In the genomic region with DNA sequence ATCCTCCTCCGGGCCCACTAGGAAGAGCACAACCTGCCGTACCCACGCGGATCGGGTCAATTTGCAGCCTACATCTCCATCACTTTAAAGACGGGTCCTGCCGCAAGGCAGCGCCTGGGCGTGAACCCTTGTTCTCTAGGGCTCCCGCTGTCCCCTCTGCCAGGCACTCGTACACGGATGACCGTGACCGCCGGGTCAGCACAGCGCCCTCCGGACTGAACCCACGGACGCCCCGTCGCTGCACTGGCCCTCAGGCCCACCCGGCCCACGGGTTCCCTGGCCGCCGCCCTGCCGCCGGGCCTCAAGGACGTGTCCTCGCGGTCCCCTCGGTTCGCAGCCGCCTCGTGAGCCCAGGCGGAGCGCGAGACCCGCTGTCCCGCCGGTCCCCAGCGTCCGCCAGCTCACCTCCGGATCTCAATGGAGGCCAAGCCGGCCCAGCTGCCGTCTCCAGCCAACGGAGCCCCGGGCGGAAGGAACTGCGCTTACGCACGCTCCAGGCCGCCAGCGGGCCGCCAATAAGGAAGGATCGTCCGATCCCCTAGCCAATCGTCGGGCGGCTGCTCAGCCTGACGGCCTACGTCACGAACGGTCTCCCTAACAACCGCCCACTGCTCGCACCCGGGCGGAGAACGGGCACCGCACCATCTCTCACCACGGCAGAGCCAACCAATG, we compare ENCODE assay signal across 7 mouse cellular contexts. TPM values are rescaled to one million over a fixed set of nuclear protein-coding genes. Genes with fewer than 3 reads are reported as not detected.
DNase-seq lines count a peak whose midpoint lies in the region; ATAC-seq and TF ChIP-seq lines count a peak whose summit lies in the region.

A gene (minus strand): TSS at position 531 of the 672 bp plus-strand sequence.

- peak within 1 kb of the TSS; percentile 81 for H3K9ac ChIP-seq in intestine, postnatal 0 days (ENCODE audit: low read depth, low read length)
- peak within 1 kb of the TSS; percentile 90 for H3K9ac ChIP-seq in midbrain, embryonic 12.5 days (replicated peaks)

- intact Hi-C loops in left cerebral cortex, postnatal 4 days (cut with DNase I): no loop called here

- H3K36me3 ChIP-seq in embryonic facial prominence, embryonic 10.5 days (replicated peaks): peaks cover 25% of the 10 kb centered on the region
- peaks cover 7% of the 10 kb centered on the region for H3K36me3 ChIP-seq in intestine, postnatal 0 days (ENCODE audit: control insufficient read depth, insufficient read depth)
- peaks cover 5% of the 10 kb centered on the region for H3K36me3 ChIP-seq in midbrain, embryonic 12.5 days
- H3K36me3 ChIP-seq in small intestine, adult 2 months (ENCODE audit: control insufficient read depth, insufficient read depth, low read length): peaks cover 9% of the 10 kb centered on the region

- H3K27me3 ChIP-seq in embryonic facial prominence, embryonic 10.5 days (replicated peaks; ENCODE audit: low read depth, poor library complexity, severe bottlenecking): no peaks in the 10 kb centered on the region
- H3K27me3 ChIP-seq in intestine, postnatal 0 days (replicated peaks; ENCODE audit: control insufficient read depth, insufficient read depth, low read length): no peaks in the 10 kb centered on the region
- no peaks in the 10 kb centered on the region for H3K27me3 ChIP-seq in midbrain, embryonic 12.5 days
- no peaks in the 10 kb centered on the region for H3K27me3 ChIP-seq in small intestine, adult 2 months (ENCODE audit: control insufficient read depth, insufficient read depth, low read length)

- peak; percentile 92 for TF ChIP-seq POLR2A in small intestine, adult 2 months (IDR thresholded peaks at IDR 0.05; ENCODE audit: low read depth, low read length)

- H3K4me1 ChIP-seq in embryonic facial prominence, embryonic 10.5 days: peaks cover 33% of the 10 kb centered on the region
- no peaks in the 10 kb centered on the region for H3K4me1 ChIP-seq in intestine, postnatal 0 days (replicated peaks; ENCODE audit: control insufficient read depth, insufficient read depth, low read length)
- H3K4me1 ChIP-seq in midbrain, embryonic 12.5 days: peaks cover 38% of the 10 kb centered on the region
- peaks cover 5% of the 10 kb centered on the region; the same call in 1 of the 2 replicates for H3K4me1 ChIP-seq in small intestine, adult 2 months (ENCODE audit: control insufficient read depth, insufficient read depth, insufficient read length, low read length)

- DNase-seq in adrenal gland, postnatal 10 days: peak; percentile 98
- peak; percentile 99 for DNase-seq in embryonic facial prominence, embryonic 10.5 days (ENCODE audit: low spot score)
- no peak for DNase-seq in gonadal fat pad, adult 2 months (ENCODE audit: low read depth)
- DNase-seq in left cerebral cortex, postnatal 4 days: peak; percentile 98

- under 1% methylated on average over 70 of the region's 70 CpGs for WGBS in embryonic facial prominence, embryonic 10.5 days
- WGBS in intestine, postnatal 0 days: under 1% methylated on average over 70 of the region's 70 CpGs
- WGBS in midbrain, embryonic 12.5 days: under 1% methylated on average over 70 of the region's 70 CpGs
- WGBS in small intestine, adult 2 months: under 1% methylated on average over 69 of the region's 70 CpGs

- H3K27ac ChIP-seq in embryonic facial prominence, embryonic 10.5 days (replicated peaks): peak within 1 kb of the TSS; percentile 99
- peak within 1 kb of the TSS; percentile 87 for H3K27ac ChIP-seq in intestine, postnatal 0 days (ENCODE audit: low read depth, low read length)
- peak within 1 kb of the TSS; percentile 98 for H3K27ac ChIP-seq in midbrain, embryonic 12.5 days (replicated peaks)
- H3K27ac ChIP-seq in small intestine, adult 2 months (ENCODE audit: insufficient read depth, low read depth, low read length): peak within 1 kb of the TSS; percentile 86

- H3K4me3 ChIP-seq in embryonic facial prominence, embryonic 10.5 days: peak within 1 kb of the TSS; percentile 96
- H3K4me3 ChIP-seq in intestine, postnatal 0 days (ENCODE audit: low read depth, low read length): peak within 1 kb of the TSS; percentile 92
- peak within 1 kb of the TSS; percentile 74 for H3K4me3 ChIP-seq in midbrain, embryonic 12.5 days
- peak within 1 kb of the TSS; percentile 88 for H3K4me3 ChIP-seq in small intestine, adult 2 months (ENCODE audit: low read depth, low read length)

- peak; percentile 99 for ATAC-seq in intestine, postnatal 0 days
- ATAC-seq in midbrain, embryonic 12.5 days (ENCODE audit: low FRiP score, low read depth): peak; percentile 100

- TF ChIP-seq CTCF in intestine, postnatal 0 days (IDR thresholded peaks at IDR 0.05; ENCODE audit: low read depth): peak; percentile 27; the same call in 1 of the 2 replicates
- no peak for TF ChIP-seq CTCF in small intestine, adult 2 months (IDR thresholded peaks at IDR 0.05; ENCODE audit: extremely low read depth, insufficient read length, insufficient replicate concordance, low read depth, low read length)

- peak within 1 kb of the TSS; percentile 87 for H3K4me2 ChIP-seq in intestine, postnatal 0 days (replicated peaks; ENCODE audit: low read depth)
- H3K4me2 ChIP-seq in midbrain, embryonic 12.5 days (replicated peaks): peak within 1 kb of the TSS; percentile 82

- H3K9me3 ChIP-seq in embryonic facial prominence, embryonic 10.5 days: no peaks in the 10 kb centered on the region
- H3K9me3 ChIP-seq in intestine, postnatal 0 days (ENCODE audit: control insufficient read depth): no peaks in the 10 kb centered on the region
- H3K9me3 ChIP-seq in midbrain, embryonic 12.5 days: no peaks in the 10 kb centered on the region

RNA-seq across cellular contexts. Expression of the gene that starts here (rescaled TPM):
- total RNA-seq in adrenal gland, postnatal 10 days (2021): 10 to 100 TPM; 39.4 to 58.5 TPM
- 131 and 141 TPM in 2 replicates for polyA plus RNA-seq in embryonic facial prominence, embryonic 10.5 days (2016; fragmentation: Nextera tagmentation; extraction: Ambion mirVana)
- polyA plus RNA-seq in gonadal fat pad, adult 2 months (2012; rRNA removed): 21.5 and 33.5 TPM in 2 replicates
- polyA plus RNA-seq in intestine, postnatal 0 days (2015; fragmentation: Nextera tagmentation; extraction: Ambion mirVana): 23.2 and 24.4 TPM in 2 replicates
- 100 to 1,000 TPM; 399 to 412 TPM for total RNA-seq in left cerebral cortex, postnatal 4 days (2021)
- polyA plus RNA-seq in midbrain, embryonic 12.5 days (2016; fragmentation: Nextera tagmentation; extraction: Ambion mirVana): 229 TPM in 2 replicates
- 12.0 and 21.6 TPM in 2 replicates for polyA plus RNA-seq in small intestine, adult 2 months (2012; rRNA removed)

Comparison
In these comparisons a context has a peak if more than half of its experiments do, and no peak if none do; other contexts are left out.
1. RNA of the gene that starts here (total RNA-seq): 399 to 412 TPM in left cerebral cortex, postnatal 4 days; 39.4 to 58.5 TPM in adrenal gland, postnatal 10 days; every median in the first group is over 4 times any median in the second.
2. Peak in every context shown above with its lines, with median percentiles within 50 percentile points of each other: H3K27ac ChIP-seq and H3K4me3 ChIP-seq.